Mouse (Mus musculus): ENCODE results near the gene Dcaf8. TPM values are rescaled to one million over a fixed set of nuclear protein-coding genes. Genes with fewer than 3 reads are reported as not detected.

Gene Dcaf8
- polyA plus RNA-seq, 1 experiment from 2014 or later = 162 TPM

GRCm38 (mm10) chr1:172140825-172141224 lies 7.1 kb upstream of the Dcaf8 start:
- ATAC-seq = no peak
- ChIA-PET POLR2A (interaction anchor here (1.0 kb wide), 1 partner anchor 8 kb away, joined by 4 read pairs; no protein-coding TSS in a partner anchor), CTCF (interaction anchor here (1.5 kb wide), 1 partner anchor 106 kb away, joined by 3 read pairs; no protein-coding TSS in a partner anchor)
- no peak for DNase-seq (ENCODE audit: low read depth, low spot score)
- H3K27me3 ChIP-seq = no peaks in the 10 kb centered on the region
- no peak for TF ChIP-seq CTCF (IDR thresholded peaks at IDR 0.05)
- in situ Hi-C loops (cut with MboI; ENCODE audit: low pct_unique_long_range_greater_than_20kb) = loop anchor here (25.0 kb wide), 1 partner anchor 371 kb away; the partner anchor contains the start of genes Cfap45 and Tagln2

- no peak for TF ChIP-seq CTCF (IDR thresholded peaks at IDR 0.05)
- no peaks in the 10 kb centered on the region for H3K27me3 ChIP-seq
- CTCF ChIA-PET = interaction anchor here (1.2 to 2.7 kb wide), 2 partner anchors 167 to 183 kb away, joined by 3 to 12 read pairs; no protein-coding TSS in a partner anchor
- no peak for DNase-seq (ENCODE audit: low read depth, low spot score)
- in situ Hi-C loops (cut with MboI; ENCODE audit: low pct_unique_long_range_greater_than_20kb) = loop anchor here (25.0 kb wide), 1 partner anchor 371 kb away; the partner anchor contains the start of genes Cfap45 and Tagln2
- ATAC-seq = no peak
- POLR2A ChIA-PET = interaction anchor here (0.5 to 1.0 kb wide), 2 partner anchors 9 to 16 kb away, joined by 3 to 4 read pairs; no protein-coding TSS in a partner anchor
These were observed 6.4 kb upstream of the Dcaf8 start for GRCm38 (mm10) chr1:172141529-172141928.

- ChIA-PET CTCF (interaction anchor here (0.6 to 2.7 kb wide), 17 partner anchors 10 to 213 kb away, joined by 3 to 20 read pairs (median 3); no protein-coding TSS in a partner anchor), POLR2A (no interaction called here)
- peak; percentile 78 for TF ChIP-seq CTCF (IDR thresholded peaks at IDR 0.05)
- H3K27me3 ChIP-seq = no peaks in the 10 kb centered on the region
- DNase-seq (ENCODE audit: low read depth, low spot score) (no peak), ATAC-seq (peak; percentile 65)
- in situ Hi-C loops (cut with MboI; ENCODE audit: low pct_unique_long_range_greater_than_20kb) = loop anchor here (25.0 kb wide), 1 partner anchor 369 kb away; the partner anchor contains the start of genes Cfap45 and Tagln2
These were observed 4.3 kb upstream of the Dcaf8 start for GRCm38 (mm10) chr1:172143570-172143969.

GRCm38 (mm10) chr1:172148279-172148954 lies 533 bp downstream of the Dcaf8 start:
- POLR2A ChIA-PET = interaction anchor here (0.9 kb wide), 1 partner anchor 14 kb away, joined by 4 read pairs; no protein-coding TSS in a partner anchor
- in situ Hi-C loops (cut with MboI; ENCODE audit: low pct_unique_long_range_greater_than_20kb) = loop anchor here (5.0 to 25.0 kb wide), 2 partner anchors 164 to 364 kb away; partner anchors contain the start of genes Cfap45 and Tagln2
- no peak for DNase-seq (ENCODE audit: low read depth, low spot score)
- H3K27me3 ChIP-seq = no peaks in the 10 kb centered on the region
- CTCF ChIA-PET = interaction anchor here (1.2 to 5.7 kb wide), 2 partner anchors 13 to 161 kb away, joined by 3 to 31 read pairs; no protein-coding TSS in a partner anchor
- ATAC-seq = peak; percentile 25
- no peak for TF ChIP-seq CTCF (IDR thresholded peaks at IDR 0.05)

GRCm38 (mm10) chr1:172148955-172149815 lies 1.3 kb downstream of the Dcaf8 start:
- no peak for DNase-seq (ENCODE audit: low read depth, low spot score)
- in situ Hi-C loops (cut with MboI; ENCODE audit: low pct_unique_long_range_greater_than_20kb) = loop anchor here (5.0 to 25.0 kb wide), 2 partner anchors 163 to 363 kb away; partner anchors contain the start of genes Cfap45 and Tagln2
- ChIA-PET CTCF (interaction anchor here (1.2 to 5.7 kb wide), 4 partner anchors 13 to 66 kb away, joined by 3 to 31 read pairs (median 4); no protein-coding TSS in a partner anchor), POLR2A (interaction anchor here (0.9 to 1.8 kb wide), 3 partner anchors 10 to 14 kb away, joined by 3 to 9 read pairs (median 4); no protein-coding TSS in a partner anchor)
- H3K27me3 ChIP-seq = no peaks in the 10 kb centered on the region
- TF ChIP-seq CTCF (IDR thresholded peaks at IDR 0.05) = no peak
- ATAC-seq = no peak

- ChIA-PET CTCF (interaction anchor here (0.8 to 5.7 kb wide), 4 partner anchors 7 to 90 kb away, joined by 3 to 31 read pairs (median 3); no protein-coding TSS in a partner anchor), POLR2A (no interaction called here)
- DNase-seq (ENCODE audit: low read depth, low spot score) (no peak), ATAC-seq (no peak)
- in situ Hi-C loops (cut with MboI; ENCODE audit: low pct_unique_long_range_greater_than_20kb) = no loop called here
- TF ChIP-seq CTCF (IDR thresholded peaks at IDR 0.05) = no peak
- H3K27me3 ChIP-seq = no peaks in the 10 kb centered on the region
These were observed 6.7 kb downstream of the Dcaf8 start for GRCm38 (mm10) chr1:172154536-172154935.

- no peak for TF ChIP-seq CTCF (IDR thresholded peaks at IDR 0.05)
These were observed 7.6 kb downstream of the Dcaf8 start for GRCm38 (mm10) chr1:172155518-172155917.

GRCm38 (mm10) chr1:172159970-172160369 lies 12.1 kb downstream of the Dcaf8 start:
- no peak for TF ChIP-seq CTCF (IDR thresholded peaks at IDR 0.05)
- DNase-seq (ENCODE audit: low read depth, low spot score) = no peak
- in situ Hi-C loops (cut with MboI; ENCODE audit: low pct_unique_long_range_greater_than_20kb) = no loop called here
- H3K27me3 ChIP-seq = no peaks in the 10 kb centered on the region
- no peak for ATAC-seq
- ChIA-PET POLR2A (interaction anchor here (1.7 kb wide), 1 partner anchor 10 kb away, joined by 9 read pairs; no protein-coding TSS in a partner anchor), CTCF (interaction anchor here (1.3 to 4.4 kb wide), 4 partner anchors 8 to 150 kb away, joined by 3 to 31 read pairs (median 3); no protein-coding TSS in a partner anchor)

More at GRCm38 (mm10) chr1:172155518-172155917, 7.6 kb downstream of the Dcaf8 start:
- ChIA-PET CTCF (no interaction called here), POLR2A (no interaction called here)
- no peak for ATAC-seq
- no peaks in the 10 kb centered on the region for H3K27me3 ChIP-seq
- in situ Hi-C loops (cut with MboI; ENCODE audit: low pct_unique_long_range_greater_than_20kb) = no loop called here
- DNase-seq (ENCODE audit: low read depth, low spot score) = no peak

- H3K27me3 ChIP-seq = no peaks in the 10 kb centered on the region
- CTCF ChIA-PET = interaction anchor here (1.1 to 4.4 kb wide), 6 partner anchors 9 to 150 kb away, joined by 3 to 31 read pairs (median 4); no protein-coding TSS in a partner anchor
- POLR2A ChIA-PET = interaction anchor here (0.6 to 0.8 kb wide), 2 partner anchors 14 to 187 kb away, joined by 4 read pairs; no protein-coding TSS in a partner anchor
- no peak for TF ChIP-seq CTCF (IDR thresholded peaks at IDR 0.05)
- ATAC-seq = no peak
- DNase-seq (ENCODE audit: low read depth, low spot score) = no peak
- in situ Hi-C loops (cut with MboI; ENCODE audit: low pct_unique_long_range_greater_than_20kb) = no loop called here
These were observed 12.6 kb downstream of the Dcaf8 start for GRCm38 (mm10) chr1:172160508-172160907.
